Mouse (Mus musculus) ovary, postnatal 10 days (tissue): Measurements from ENCODE around the gene Pdzd7.

ENCODE experiments used
- DNase-seq: peaks from one replicate; pipeline ENCODE4 v3.0.0; 2022; ENCODE audit warnings: low spot score

Gene Pdzd7

GRCm38 (mm10) chr19:45030746-45031693 lies 14.5 kb downstream of the Pdzd7 start:
- DNase-seq: no peak

GRCm38 (mm10) chr19:45030111-45030510 lies 15.4 kb downstream of the Pdzd7 start:
- DNase-seq: no peak

GRCm38 (mm10) chr19:45029571-45029970 lies 15.9 kb downstream of the Pdzd7 start:
- DNase-seq: no peak

GRCm38 (mm10) chr19:45028746-45029145 lies 16.8 kb downstream of the Pdzd7 start:
- no peak for DNase-seq

DNA sequence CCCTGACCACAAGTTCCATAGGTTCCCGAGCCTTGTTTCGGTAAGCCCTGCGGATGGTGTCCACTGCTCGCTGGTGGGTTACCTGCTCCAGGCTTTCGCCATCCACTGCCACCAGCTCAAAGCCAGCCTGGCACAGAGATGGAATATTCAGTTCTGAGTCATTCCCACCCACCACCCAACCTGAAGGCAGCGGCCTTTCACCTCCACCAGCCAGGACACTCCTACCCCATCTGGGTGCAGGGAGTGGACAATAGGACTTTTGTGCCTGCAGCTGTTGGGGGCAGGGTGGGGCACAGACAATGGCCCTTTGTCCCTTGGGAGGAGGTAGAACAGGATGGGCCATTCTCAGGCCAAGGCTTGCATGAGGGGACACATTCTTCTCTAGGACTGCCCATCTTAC lies 17.7 kb downstream of the Pdzd7 start:
- DNase-seq: no peak

DNA sequence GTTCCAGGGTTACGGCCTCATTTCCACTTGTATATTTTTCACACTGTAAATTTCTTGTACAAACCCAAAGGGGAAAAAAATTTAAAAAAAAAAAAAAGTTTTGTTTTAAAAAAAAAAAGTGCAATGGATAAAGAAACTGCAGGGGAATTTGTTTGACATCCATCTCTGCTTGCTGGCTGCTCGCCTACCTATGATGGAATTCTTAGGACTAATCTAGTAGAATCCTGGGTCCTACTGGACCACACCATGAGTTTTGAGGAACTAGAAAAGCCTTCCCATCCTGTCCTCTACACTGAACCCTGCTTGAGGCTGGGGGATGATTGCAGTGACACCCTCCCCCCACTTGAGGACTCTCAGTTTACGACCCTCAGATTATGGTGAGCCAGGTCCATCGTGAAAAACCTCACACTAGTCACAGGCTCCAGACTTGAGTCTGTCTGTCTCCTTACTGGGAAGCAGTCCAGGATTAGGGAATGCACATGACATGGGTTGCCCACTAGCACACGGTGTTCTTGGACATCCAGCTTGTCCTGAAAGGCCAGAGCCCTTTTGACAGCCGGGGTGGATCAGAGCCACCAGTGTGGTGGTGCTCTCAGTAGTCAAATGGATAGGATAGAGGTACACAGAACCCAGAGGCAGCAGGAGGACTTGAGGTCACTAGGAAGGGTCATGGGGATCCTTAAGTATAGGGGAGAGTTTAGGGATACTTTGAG lies 18.4 kb downstream of the Pdzd7 start:
- no peak for DNase-seq

GRCm38 (mm10) chr19:45025937-45026568 lies 19.5 kb downstream of the Pdzd7 start:
- DNase-seq: no peak

GRCm38 (mm10) chr19:45024775-45025174 lies 20.7 kb downstream of the Pdzd7 start:
- no peak for DNase-seq

- no peak for DNase-seq
These were observed 21.5 kb downstream of the Pdzd7 start for GRCm38 (mm10) chr19:45023993-45024392.

DNA sequence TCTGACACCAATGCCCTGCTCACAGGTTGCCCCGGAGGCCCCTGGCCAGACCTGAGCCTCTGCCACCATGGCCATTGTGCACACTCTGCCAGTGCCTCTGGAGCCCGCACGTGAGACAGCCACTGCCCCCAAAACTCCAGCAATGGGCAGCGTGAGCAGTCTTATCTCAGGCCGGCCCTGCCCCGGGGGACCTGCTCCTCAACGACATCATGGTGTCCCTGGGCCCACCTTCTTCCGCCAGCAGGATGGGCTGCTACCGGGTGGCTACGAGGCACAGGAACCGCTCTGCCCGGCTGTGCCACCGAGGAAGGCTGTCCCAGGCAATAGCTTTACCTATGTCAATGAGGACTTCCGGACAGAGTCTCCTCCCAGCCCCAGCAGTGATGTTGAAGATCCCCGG lies 24.2 kb downstream of the Pdzd7 start:
- DNase-seq: no peak

DNA sequence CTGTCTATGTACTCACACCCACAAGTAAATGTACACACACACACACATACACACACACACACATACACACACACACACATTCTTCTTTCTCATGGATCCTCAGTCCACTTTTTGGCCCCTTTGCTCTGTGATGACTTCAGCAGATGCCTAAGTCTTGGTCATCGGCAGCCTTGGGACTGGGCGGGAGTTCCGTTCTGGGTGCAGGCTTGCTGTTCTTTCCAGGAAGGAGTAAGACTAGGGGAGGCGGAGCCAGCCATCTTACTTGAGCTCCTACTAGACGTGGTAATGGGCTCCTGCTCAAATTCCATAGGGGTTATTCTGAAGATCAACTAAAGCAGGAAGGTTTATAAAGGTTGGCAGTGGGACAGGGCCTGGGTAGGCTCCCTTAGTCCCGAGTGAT lies 25.2 kb downstream of the Pdzd7 start:
- DNase-seq: no peak

GRCm38 (mm10) chr19:45018351-45018831 lies 27.1 kb downstream of the Pdzd7 start:
- no peak for DNase-seq

GRCm38 (mm10) chr19:45017909-45018308 lies 27.6 kb downstream of the Pdzd7 start:
- DNase-seq: peak; percentile 84

DNA sequence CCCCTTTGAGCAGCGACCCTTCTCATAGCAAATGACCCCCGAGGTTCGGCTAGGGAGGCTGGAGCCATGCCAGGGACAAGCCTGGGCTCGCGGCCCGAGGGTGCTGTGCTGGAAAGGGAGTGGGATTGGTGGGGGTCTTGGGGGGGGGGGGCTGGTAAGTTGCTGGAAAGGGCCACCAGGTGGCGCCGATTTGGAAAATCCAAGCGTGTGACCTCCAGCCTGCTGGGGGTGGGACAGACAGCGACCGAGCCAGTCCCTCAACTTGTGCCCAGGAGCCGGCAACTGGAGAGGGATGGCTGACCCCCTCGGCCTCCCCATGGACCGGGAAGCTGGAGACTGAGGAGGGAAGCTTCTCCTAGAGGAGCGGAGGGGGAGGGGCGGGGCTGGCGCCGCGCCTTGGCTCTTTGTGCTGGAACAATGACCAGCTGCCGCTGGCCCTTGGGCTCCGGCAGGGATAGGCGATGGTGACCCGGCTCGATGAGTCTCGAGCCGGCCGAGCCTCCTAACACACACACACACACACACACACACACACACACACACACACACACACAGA lies 28.2 kb downstream of the Pdzd7 start:
- peak; percentile 84 for DNase-seq

DNA sequence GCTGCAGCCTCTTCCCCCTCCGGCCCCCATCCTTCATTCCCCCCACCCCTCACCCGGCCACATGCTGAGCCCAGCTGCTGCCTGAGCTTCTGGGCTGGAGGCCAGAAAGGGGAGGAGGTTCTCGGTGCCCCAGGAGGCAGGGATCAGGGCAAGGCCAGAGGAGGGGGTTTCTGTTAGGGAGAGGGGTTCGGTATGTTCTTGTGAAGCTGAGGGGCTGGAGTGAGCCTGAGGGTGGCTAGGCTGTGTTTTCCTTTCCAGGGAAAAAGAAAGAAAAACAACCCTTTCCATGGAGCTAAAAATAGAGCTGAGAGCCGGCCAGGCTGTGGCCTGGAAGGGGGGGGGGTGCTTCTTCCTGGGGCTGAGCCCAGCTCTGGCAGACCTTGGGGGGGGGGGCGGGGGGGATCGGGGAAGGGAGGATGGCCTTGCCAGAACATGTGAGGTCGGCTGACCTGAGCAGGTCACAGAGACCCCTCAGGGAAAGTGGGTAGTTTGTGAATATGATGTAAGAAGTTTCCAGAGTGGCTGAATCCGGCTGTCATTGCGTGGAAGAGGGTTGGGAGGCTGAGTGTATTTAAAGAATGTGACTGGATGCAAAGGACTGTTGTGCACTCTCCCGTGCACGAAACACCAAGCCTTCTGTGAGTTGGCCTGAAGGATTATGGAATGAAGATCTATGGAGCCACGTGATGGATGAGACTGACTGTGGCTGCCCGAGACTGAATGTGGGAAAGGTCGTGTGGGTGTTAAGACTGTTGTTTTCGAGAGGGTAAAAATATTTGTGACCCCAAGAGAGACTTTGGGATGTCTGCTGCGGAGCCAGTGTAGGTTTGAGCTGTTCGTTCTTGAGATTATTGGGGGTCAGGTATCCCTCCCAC lies 28.9 kb downstream of the Pdzd7 start:
- DNase-seq: peak; percentile 63

DNA sequence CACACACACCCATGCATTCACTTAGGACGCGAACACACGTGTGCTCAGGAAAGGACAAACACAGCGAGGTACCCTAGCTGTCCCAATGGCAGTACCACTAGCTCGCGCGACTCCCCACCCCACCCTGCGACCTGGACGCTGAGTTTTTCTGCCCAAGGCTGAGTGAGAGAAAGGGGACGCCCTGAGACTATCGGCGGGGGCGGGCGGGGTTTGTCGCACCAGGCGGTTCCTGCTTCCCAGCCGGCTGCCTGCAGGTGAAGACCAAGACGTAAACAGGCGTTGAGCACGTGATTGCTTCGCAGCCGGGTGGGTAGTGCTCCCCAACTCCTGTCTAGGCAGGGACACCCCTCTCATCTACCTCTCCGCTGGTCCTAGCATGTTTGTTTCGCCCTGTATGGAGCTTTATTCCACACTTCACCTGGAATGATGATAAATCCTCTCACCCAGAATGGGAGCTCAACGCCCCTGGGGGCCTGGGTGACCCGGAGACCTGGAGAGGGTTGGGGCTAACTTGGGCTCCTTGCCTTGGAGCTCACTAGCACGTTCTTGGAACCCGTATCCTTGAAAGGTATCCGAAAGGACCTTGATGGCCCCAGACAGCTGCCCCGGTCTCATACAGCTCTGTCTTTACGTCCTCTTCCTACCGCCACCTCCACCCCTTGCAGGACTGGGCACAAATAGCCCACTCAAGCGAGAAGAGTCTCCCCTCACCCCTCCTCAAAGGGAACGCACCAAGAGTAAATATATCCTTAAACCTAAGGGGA lies 29.8 kb downstream of the Pdzd7 start:
- no peak for DNase-seq

DNA sequence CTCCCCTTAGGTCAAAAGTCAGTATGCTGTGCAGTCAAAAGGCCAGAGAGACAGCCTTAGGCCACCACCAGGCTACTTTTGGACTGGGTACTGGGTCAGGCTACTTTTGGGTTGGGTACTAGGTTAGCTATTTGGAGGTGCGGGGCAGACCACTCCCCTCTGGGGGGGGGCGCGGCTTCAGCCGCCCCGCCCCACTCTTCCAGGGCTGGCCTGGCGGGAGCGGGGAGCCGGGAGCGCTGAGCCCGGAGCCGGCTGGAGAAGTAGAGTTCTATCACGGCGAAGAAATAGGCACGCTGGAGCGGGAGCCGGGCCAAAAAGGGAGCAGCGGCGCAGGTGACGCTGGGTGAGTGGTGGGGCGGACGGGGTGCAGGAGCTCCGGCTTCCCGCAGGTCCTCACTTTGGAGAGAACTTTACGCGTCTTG lies 30.5 kb downstream of the Pdzd7 start:
- no peak for DNase-seq

GRCm38 (mm10) chr19:45014335-45014971 lies 31.1 kb downstream of the Pdzd7 start, which contains the start of gene Lzts2:
Lzts2 (plus strand) TSS chr19:45014414.
- no peak for DNase-seq

DNA sequence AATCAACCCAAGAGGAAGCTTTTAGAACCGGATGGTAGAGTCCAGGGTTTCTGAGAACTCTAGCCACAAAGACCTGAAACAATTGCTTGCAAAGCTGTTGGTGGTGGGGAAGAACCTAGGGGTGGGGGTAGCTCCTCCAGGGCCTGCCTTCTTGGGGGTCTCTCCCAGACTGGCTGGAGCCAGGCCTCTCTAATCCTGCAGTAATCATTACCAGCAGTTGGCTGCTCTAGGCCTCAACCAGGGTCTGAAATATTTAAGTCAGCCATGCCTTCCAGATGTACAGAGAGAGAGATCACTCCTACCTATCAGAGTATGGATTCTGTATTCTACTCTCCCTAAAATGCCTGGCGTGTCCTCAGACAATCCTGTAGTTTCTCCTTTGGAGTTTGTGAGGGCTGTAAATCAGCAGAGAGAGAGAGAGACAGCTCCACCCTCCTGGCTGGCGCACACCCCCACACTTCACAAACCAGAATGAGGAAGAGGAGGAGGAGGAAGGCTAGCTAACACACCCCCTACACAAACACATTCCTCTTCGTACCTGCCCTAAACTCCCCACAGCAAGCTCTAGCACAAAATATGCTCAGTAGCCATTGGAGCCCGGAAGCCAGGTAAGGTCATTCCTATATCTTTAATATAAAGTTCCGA lies 31.8 kb downstream of the Pdzd7 start:
- DNase-seq: no peak
